ENCODE assay signal across 25 mouse cellular contexts in genomic region chr7:29386349-29386748, GRCm38 (mm10).
"Had no signal": no experiment of that assay in that cellular context is flagged by ENCODE, and none has a peak within 500 bp of the region (broad histone marks: within the 10 kb centered on the region; RNA-seq: fewer than 3 reads in every experiment).

No protein-coding gene starts in this region.

- H3K36me3 ChIP-seq: heart, embryonic 12.5 days had no signal

- H3K27ac ChIP-seq: heart, embryonic 10.5 days; hindbrain, embryonic 13.5 days; intestine, embryonic 15.5 days; left cerebral cortex, adult 2 months; limb, embryonic 10.5 days; limb, embryonic 12.5 days; liver, embryonic 13.5 days; liver, embryonic 15.5 days had no signal

- H3K4me1 ChIP-seq: heart, embryonic 12.5 days; intestine, embryonic 15.5 days; limb, embryonic 12.5 days had no signal

- H3K27me3 ChIP-seq: hindbrain, embryonic 13.5 days; hindbrain, embryonic 15.5 days; intestine, embryonic 15.5 days; limb, embryonic 12.5 days; liver, embryonic 13.5 days; liver, embryonic 15.5 days had no signal

- H3K4me3 ChIP-seq: heart, embryonic 10.5 days; heart, embryonic 12.5 days; hindbrain, embryonic 13.5 days; hindbrain, embryonic 15.5 days; intestine, embryonic 15.5 days; left cerebral cortex, adult 2 months; limb, embryonic 10.5 days; limb, embryonic 12.5 days; liver, embryonic 13.5 days; liver, embryonic 15.5 days had no signal

- H3K4me2 ChIP-seq: heart, embryonic 12.5 days; hindbrain, embryonic 13.5 days; hindbrain, embryonic 15.5 days; intestine, embryonic 15.5 days; limb, embryonic 12.5 days; liver, embryonic 11.5 days; liver, embryonic 13.5 days; liver, embryonic 15.5 days had no signal

- DNase-seq: gastrocnemius, postnatal 14 days; heart, adult 18-20 months; heart, postnatal 10 days; heart, postnatal 4 days; kidney, adult 18-20 months; kidney, adult 8-10 months; kidney, postnatal 10 days; kidney, postnatal 25 days; kidney, postnatal 4 days; layer of hippocampus, adult 9-11 months; liver; liver, embryonic 13.5 days; liver, postnatal 0 days had no signal

- H3K9ac ChIP-seq: heart, embryonic 12.5 days; hindbrain, embryonic 13.5 days; hindbrain, embryonic 15.5 days; intestine, embryonic 15.5 days; limb, embryonic 12.5 days; liver, embryonic 13.5 days; liver, embryonic 15.5 days; liver, postnatal 0 days had no signal

- ATAC-seq: inflammation-experienced regulatory T-cells, adult 6 months; intestine, embryonic 15.5 days; intestine, postnatal 0 days; liver, postnatal 0 days had no signal

- H3K9me3 ChIP-seq: heart, embryonic 10.5 days; heart, embryonic 12.5 days; hindbrain, embryonic 13.5 days; hindbrain, embryonic 15.5 days; intestine, embryonic 15.5 days; limb, embryonic 10.5 days; limb, embryonic 12.5 days; liver, embryonic 13.5 days; liver, embryonic 15.5 days had no signal
